Mouse (Mus musculus): Measurements from ENCODE around the gene Tcp11l2. TPM values are rescaled to one million over a fixed set of nuclear protein-coding genes. Genes with fewer than 3 reads are reported as not detected.

Tcp11l2 gene
- total RNA-seq, 1 experiment from 2014 or later = 67.2 TPM

GRCm38 (mm10) chr10:84600136-84600535, 23.7 kb downstream of the Tcp11l2 start:
- peak; percentile 53 for DNase-seq

- no peak for DNase-seq
Observed at GRCm38 (mm10) chr10:84604335-84604734, 27.9 kb downstream of the Tcp11l2 start.

GRCm38 (mm10) chr10:84608361-84608760, 31.9 kb downstream of the Tcp11l2 start:
- no peak for DNase-seq

GRCm38 (mm10) chr10:84610324-84610723, 33.9 kb downstream of the Tcp11l2 start:
- no peak for DNase-seq

- DNase-seq = no peak
Observed at GRCm38 (mm10) chr10:84610783-84611182, 34.4 kb downstream of the Tcp11l2 start.

GRCm38 (mm10) chr10:84611664-84612063, 35.2 kb downstream of the Tcp11l2 start:
- DNase-seq = no peak

GRCm38 (mm10) chr10:84612281-84612680, 35.9 kb downstream of the Tcp11l2 start:
- peak; percentile 50 for DNase-seq

GRCm38 (mm10) chr10:84613366-84613765, 36.9 kb downstream of the Tcp11l2 start:
- DNase-seq = no peak

- DNase-seq = no peak
Observed at GRCm38 (mm10) chr10:84615076-84615475, 38.6 kb downstream of the Tcp11l2 start.

GRCm38 (mm10) chr10:84621826-84622790, 45.7 kb downstream of the Tcp11l2 start, which contains the start of gene Polr3b:
Polr3b (plus strand) TSS chr10:84622292.
- peak; percentile 92 for DNase-seq

GRCm38 (mm10) chr10:84631182-84631581, 54.8 kb downstream of the Tcp11l2 start:
- peak; percentile 46 for DNase-seq

- DNase-seq = no peak
Observed at GRCm38 (mm10) chr10:84632005-84632404, 55.6 kb downstream of the Tcp11l2 start.

GRCm38 (mm10) chr10:84636656-84637055, 60.2 kb downstream of the Tcp11l2 start:
- no peak for DNase-seq

GRCm38 (mm10) chr10:84638382-84638781, 62.0 kb downstream of the Tcp11l2 start:
- DNase-seq = no peak

- DNase-seq = no peak
Observed at GRCm38 (mm10) chr10:84639525-84640287, 63.3 kb downstream of the Tcp11l2 start.

GRCm38 (mm10) chr10:84640861-84641260, 64.4 kb downstream of the Tcp11l2 start:
- no peak for DNase-seq

GRCm38 (mm10) chr10:84641576-84641975, 65.2 kb downstream of the Tcp11l2 start:
- DNase-seq = no peak

GRCm38 (mm10) chr10:84645940-84646339, 69.5 kb downstream of the Tcp11l2 start:
- DNase-seq = no peak

GRCm38 (mm10) chr10:84646506-84647102, 70.2 kb downstream of the Tcp11l2 start:
- no peak for DNase-seq

GRCm38 (mm10) chr10:84647264-84647663, 70.8 kb downstream of the Tcp11l2 start:
- no peak for DNase-seq

- no peak for DNase-seq
Observed at GRCm38 (mm10) chr10:84648911-84649310, 72.5 kb downstream of the Tcp11l2 start.

- no peak for DNase-seq
Observed at GRCm38 (mm10) chr10:84654029-84654428, 77.6 kb downstream of the Tcp11l2 start.

GRCm38 (mm10) chr10:84654731-84655130, 78.3 kb downstream of the Tcp11l2 start:
- DNase-seq = no peak
